8 mouse cellular contexts compared by ENCODE assay signal in the genomic region with DNA sequence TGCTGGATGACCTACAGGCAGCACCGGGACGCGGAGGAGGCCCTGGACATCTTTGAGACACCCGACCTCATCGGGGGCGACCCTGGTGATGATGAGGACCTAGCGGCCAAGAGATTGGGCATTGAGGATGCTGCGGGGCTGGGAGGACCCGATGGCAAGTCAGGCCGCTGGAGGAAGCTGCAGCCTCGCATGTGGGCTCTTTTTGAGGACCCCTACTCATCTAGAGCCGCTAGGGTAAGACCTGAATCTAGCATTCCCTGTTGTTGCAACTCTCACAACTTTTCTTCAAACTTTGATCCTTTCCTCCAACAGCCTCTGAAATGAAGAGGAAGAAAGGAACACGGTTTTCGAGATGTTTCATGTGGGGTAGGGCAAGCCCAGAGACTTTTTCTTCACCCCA. TPM values are rescaled to one million over a fixed set of nuclear protein-coding genes. Genes with fewer than 3 reads are reported as not detected.
DNase-seq lines count a peak whose midpoint lies in the region; ATAC-seq and TF ChIP-seq lines count a peak whose summit lies in the region.

No protein-coding gene starts in this region.

- H3K9me3 ChIP-seq in kidney, embryonic 14.5 days (ENCODE audit: control insufficient read depth, low read length) = no peaks in the 10 kb centered on the region
- no peaks in the 10 kb centered on the region for H3K9me3 ChIP-seq in hindbrain, embryonic 11.5 days (ENCODE audit: control insufficient read depth, low read length)
- no peaks in the 10 kb centered on the region for H3K9me3 ChIP-seq in midbrain, embryonic 10.5 days (replicated peaks)

- no peak for DNase-seq in kidney, adult 11 months
- no peak for DNase-seq in hindbrain, embryonic 11.5 days (ENCODE audit: low spot score)
- no peak for DNase-seq in midbrain, embryonic 10.5 days (ENCODE audit: low spot score)
- DNase-seq in cerebellum, postnatal 4 days (ENCODE audit: low spot score in 2 of 2) = no peak
- no peak for DNase-seq in cerebellum, adult 18-20 months
- DNase-seq in retina, embryonic 14.5 days (ENCODE audit: low spot score) = no peak

- no peaks in the 10 kb centered on the region for H3K36me3 ChIP-seq in kidney, embryonic 14.5 days (ENCODE audit: control insufficient read depth, insufficient read depth, low read length)
- no peaks in the 10 kb centered on the region for H3K36me3 ChIP-seq in hindbrain, embryonic 11.5 days (ENCODE audit: control insufficient read depth, insufficient read depth, low read length)
- H3K36me3 ChIP-seq in midbrain, embryonic 10.5 days = no peaks in the 10 kb centered on the region

- H3K4me1 ChIP-seq in kidney, embryonic 14.5 days (ENCODE audit: control insufficient read depth, insufficient read depth, low read length) = 0 out of 2 replicates have a peak, but pooled peaks cover 6% of the 10 kb centered on the region
- peaks cover 2% of the 10 kb centered on the region for H3K4me1 ChIP-seq in cortical plate, adult 2 months (ENCODE audit: control insufficient read depth, insufficient read depth, low read length)
- H3K4me1 ChIP-seq in hindbrain, embryonic 11.5 days (replicated peaks; ENCODE audit: control insufficient read depth, insufficient read depth, low read length) = 0 out of 2 replicates have a peak, but pooled peaks cover 2% of the 10 kb centered on the region
- H3K4me1 ChIP-seq in midbrain, embryonic 10.5 days = peaks cover 26% of the 10 kb centered on the region

- ATAC-seq in kidney, embryonic 14.5 days (ENCODE audit: low FRiP score, low TSS enrichment) = no peak
- peak; percentile 6; the same call in 1 of the 2 replicates for ATAC-seq in hindbrain, embryonic 11.5 days (ENCODE audit: low FRiP score)

- no peak for TF ChIP-seq POLR2A in cortical plate, adult 2 months (IDR thresholded peaks at IDR 0.05; ENCODE audit: extremely low read depth, insufficient read depth, low read length)

- peak overlapping the region; percentile 61; the same call in 1 of the 2 replicates for H3K9ac ChIP-seq in kidney, embryonic 14.5 days (ENCODE audit: low read depth, low read length)
- H3K9ac ChIP-seq in hindbrain, embryonic 11.5 days (ENCODE audit: low read depth, low read length) = peak overlapping the region; percentile 53

- no peak overlapping the region for H3K27ac ChIP-seq in kidney, embryonic 14.5 days (ENCODE audit: low read depth, low read length)
- H3K27ac ChIP-seq in cortical plate, adult 2 months (ENCODE audit: insufficient read depth, low read length) = no peak overlapping the region
- H3K27ac ChIP-seq in hindbrain, embryonic 11.5 days (ENCODE audit: low read depth, low read length) = no peak overlapping the region
- peak overlapping the region; percentile 73 for H3K27ac ChIP-seq in midbrain, embryonic 10.5 days (replicated peaks)

- peaks cover 23% of the 10 kb centered on the region for H3K27me3 ChIP-seq in kidney, embryonic 14.5 days (ENCODE audit: control insufficient read depth, insufficient read depth, low read length)
- H3K27me3 ChIP-seq in hindbrain, embryonic 11.5 days (ENCODE audit: control insufficient read depth, insufficient read depth, low read length) = peaks cover 15% of the 10 kb centered on the region
- peaks cover 52% of the 10 kb centered on the region for H3K27me3 ChIP-seq in midbrain, embryonic 10.5 days (ENCODE audit: low read depth, poor library complexity, severe bottlenecking)

- peak overlapping the region; percentile 92 for H3K4me2 ChIP-seq in kidney, embryonic 14.5 days (replicated peaks; ENCODE audit: low read depth, low read length)
- peak overlapping the region; percentile 88 for H3K4me2 ChIP-seq in hindbrain, embryonic 11.5 days (replicated peaks; ENCODE audit: low read depth, low read length)

- H3K4me3 ChIP-seq in kidney, embryonic 14.5 days (ENCODE audit: low read length) = peak overlapping the region; percentile 61
- peak overlapping the region; percentile 80 for H3K4me3 ChIP-seq in cortical plate, adult 2 months (ENCODE audit: insufficient read depth, low read length)
- H3K4me3 ChIP-seq in hindbrain, embryonic 11.5 days (ENCODE audit: low read depth, low read length) = peak overlapping the region; percentile 50
- H3K4me3 ChIP-seq in midbrain, embryonic 10.5 days = peak overlapping the region; percentile 72

- TF ChIP-seq CTCF in cortical plate, adult 2 months (IDR thresholded peaks at IDR 0.05; ENCODE audit: extremely low read depth, insufficient read depth, low read length) = no peak

- WGBS in kidney, embryonic 14.5 days = 15% methylated on average over 14 of the region's 14 CpGs
- WGBS in hindbrain, embryonic 11.5 days = 11% methylated on average over 14 of the region's 14 CpGs
- WGBS in midbrain, embryonic 10.5 days = 10% methylated on average over 14 of the region's 14 CpGs

RNA-seq across cellular contexts. Expression of a gene that starts 1.2 kb away (rescaled TPM):
- polyA plus RNA-seq in kidney, embryonic 14.5 days (2014; fragmentation: Nextera tagmentation; extraction: Ambion mirVana) = 4.5 and 5.8 TPM in 2 replicates
- polyA plus RNA-seq in cortical plate, adult 2 months (2012; rRNA removed) = 55.8 and 62.8 TPM in 2 replicates
- polyA plus RNA-seq in hindbrain, embryonic 11.5 days (2014; fragmentation: Nextera tagmentation; extraction: Ambion mirVana) = 0.86 and 1.2 TPM in 2 replicates
- 1.0 and 2.6 TPM in 2 replicates for polyA plus RNA-seq in midbrain, embryonic 10.5 days (2016; fragmentation: Nextera tagmentation; extraction: Ambion mirVana)
